In the genomic region with DNA sequence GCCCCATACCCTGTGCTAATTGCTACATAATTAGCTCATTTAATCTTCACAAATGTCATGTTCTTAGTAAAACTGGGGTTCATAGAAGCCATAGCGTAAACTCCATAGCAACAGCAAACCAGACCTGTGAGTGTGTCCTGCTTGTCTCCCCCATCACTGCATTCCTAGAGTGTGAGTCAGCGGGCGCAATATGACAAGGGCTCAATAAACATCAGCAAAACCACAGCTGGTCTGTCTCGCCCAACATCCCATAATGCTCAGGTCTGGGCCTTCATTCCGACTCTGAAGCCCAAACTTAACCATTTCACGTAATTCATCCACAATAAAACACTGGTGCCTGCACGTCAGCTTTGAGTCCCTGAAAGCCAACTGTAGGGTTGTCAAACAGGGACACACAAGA, we compare ENCODE assay signal across 34 mouse cellular contexts. TPM values are rescaled to one million over a fixed set of nuclear protein-coding genes. Genes with fewer than 3 reads are reported as not detected.
DNase-seq lines count a peak whose midpoint lies in the region; ATAC-seq and TF ChIP-seq lines count a peak whose summit lies in the region.
"Had no signal": no experiment of that assay in that cellular context is flagged by ENCODE, and none has a peak within 500 bp of the region (broad histone marks: within the 10 kb centered on the region; RNA-seq: fewer than 3 reads in every experiment).

No protein-coding gene starts in this region.

- TF ChIP-seq CTCF in lung, postnatal 0 days (IDR thresholded peaks at IDR 0.05) = no peak

- no peaks in the 10 kb centered on the region for H3K36me3 ChIP-seq in embryonic facial prominence, embryonic 14.5 days (ENCODE audit: control insufficient read depth, insufficient read depth, low read length)
- no peaks in the 10 kb centered on the region for H3K36me3 ChIP-seq in embryonic facial prominence, embryonic 10.5 days (replicated peaks)
- no peaks in the 10 kb centered on the region for H3K36me3 ChIP-seq in lung, postnatal 0 days (ENCODE audit: insufficient read depth, low read length)
- H3K36me3 ChIP-seq: embryonic facial prominence, embryonic 12.5 days; forebrain, embryonic 12.5 days; limb, embryonic 15.5 days; midbrain, embryonic 10.5 days; neural tube, embryonic 15.5 days had no signal

- ATAC-seq in embryonic facial prominence, embryonic 14.5 days (ENCODE audit: low read depth) = no peak
- peak; percentile 75 for ATAC-seq in lung, postnatal 0 days
- ATAC-seq: hindbrain, postnatal 0 days; intestine, embryonic 16.5 days had no signal

- peak; percentile 15 for DNase-seq in embryonic facial prominence, embryonic 14.5 days (ENCODE audit: low spot score)
- DNase-seq in embryonic facial prominence, embryonic 10.5 days (ENCODE audit: low spot score) = no peak
- DNase-seq in retina, postnatal 1 day = peak; percentile 45
- no peak for DNase-seq in retina, embryonic 14.5 days (ENCODE audit: low spot score)
- DNase-seq in lung, postnatal 0 days (ENCODE audit: low spot score) = peak; percentile 63
- DNase-seq in gastrocnemius, postnatal 36 days = no peak
- no peak for DNase-seq in right cerebral cortex, postnatal 14 days
- DNase-seq in spleen, postnatal 36 days (ENCODE audit: low spot score in 2 of 2) = no peak
- DNase-seq: adrenal gland, adult 2 months; cerebellum, adult 11-12 months; cerebellum, postnatal 10 days; kidney, adult 9 months; kidney, postnatal 36 days had no signal

- peaks cover 8% of the 10 kb centered on the region for H3K9me3 ChIP-seq in embryonic facial prominence, embryonic 14.5 days (ENCODE audit: control insufficient read depth, low read length)
- no peaks in the 10 kb centered on the region for H3K9me3 ChIP-seq in embryonic facial prominence, embryonic 10.5 days
- H3K9me3 ChIP-seq in lung, postnatal 0 days (ENCODE audit: low read length) = no peaks in the 10 kb centered on the region
- H3K9me3 ChIP-seq: embryonic facial prominence, embryonic 12.5 days; forebrain, embryonic 12.5 days; limb, embryonic 15.5 days; midbrain, embryonic 10.5 days; neural tube, embryonic 15.5 days had no signal

- no peaks in the 10 kb centered on the region for H3K4me1 ChIP-seq in embryonic facial prominence, embryonic 14.5 days (ENCODE audit: control insufficient read depth, insufficient read depth, low read length)
- no peaks in the 10 kb centered on the region for H3K4me1 ChIP-seq in embryonic facial prominence, embryonic 10.5 days
- no peaks in the 10 kb centered on the region for H3K4me1 ChIP-seq in lung, postnatal 0 days (ENCODE audit: insufficient read depth, low read depth, low read length)
- H3K4me1 ChIP-seq: embryonic facial prominence, embryonic 12.5 days had no signal

- no peaks in the 10 kb centered on the region for H3K27me3 ChIP-seq in embryonic facial prominence, embryonic 14.5 days (replicated peaks; ENCODE audit: control insufficient read depth, insufficient read depth, low read length)
- H3K27me3 ChIP-seq in embryonic facial prominence, embryonic 10.5 days (replicated peaks; ENCODE audit: low read depth, poor library complexity, severe bottlenecking) = no peaks in the 10 kb centered on the region
- H3K27me3 ChIP-seq in lung, postnatal 0 days (replicated peaks; ENCODE audit: insufficient read depth, low read length) = no peaks in the 10 kb centered on the region
- H3K27me3 ChIP-seq: embryonic facial prominence, embryonic 12.5 days; limb, embryonic 15.5 days had no signal

- intact Hi-C loops in gastrocnemius, postnatal 36 days (cut with DNase I) = no loop called here

- no peak overlapping the region for H3K4me3 ChIP-seq in embryonic facial prominence, embryonic 14.5 days (ENCODE audit: low read depth, low read length)
- H3K4me3 ChIP-seq in embryonic facial prominence, embryonic 10.5 days = no peak overlapping the region
- H3K4me3 ChIP-seq in lung, postnatal 0 days (ENCODE audit: low read depth, low read length) = no peak overlapping the region
- H3K4me3 ChIP-seq: embryonic facial prominence, embryonic 12.5 days; erythroblast, embryonic 14.5 days; forebrain, embryonic 12.5 days; limb, embryonic 15.5 days; midbrain, embryonic 10.5 days; neural tube, embryonic 15.5 days had no signal

- no peak for TF ChIP-seq EP300 in lung, postnatal 0 days (IDR thresholded peaks at IDR 0.05)

- no peak overlapping the region for H3K27ac ChIP-seq in embryonic facial prominence, embryonic 14.5 days (replicated peaks; ENCODE audit: low read depth, low read length)
- H3K27ac ChIP-seq in embryonic facial prominence, embryonic 10.5 days (replicated peaks) = no peak overlapping the region
- no peak overlapping the region for H3K27ac ChIP-seq in lung, postnatal 0 days (ENCODE audit: low read length)
- H3K27ac ChIP-seq: embryonic facial prominence, embryonic 12.5 days; forebrain, embryonic 12.5 days; hindbrain, postnatal 0 days; limb, embryonic 15.5 days; liver, embryonic 14.5 days; midbrain, embryonic 10.5 days; neural tube, embryonic 15.5 days had no signal

- WGBS in embryonic facial prominence, embryonic 14.5 days = 63% methylated on average over 7 of the region's 7 CpGs
- 91% methylated on average over 7 of the region's 7 CpGs for WGBS in embryonic facial prominence, embryonic 10.5 days
- 31% methylated on average over 7 of the region's 7 CpGs for WGBS in lung, postnatal 0 days

- H3K4me2 ChIP-seq in embryonic facial prominence, embryonic 14.5 days (ENCODE audit: low read depth, low read length) = no peak overlapping the region
- H3K4me2 ChIP-seq in lung, postnatal 0 days (replicated peaks; ENCODE audit: low read depth, low read length) = no peak overlapping the region
- H3K4me2 ChIP-seq: embryonic facial prominence, embryonic 12.5 days; forebrain, embryonic 12.5 days; heart, embryonic 11.5 days; limb, embryonic 15.5 days; neural tube, embryonic 15.5 days had no signal

- H3K9ac ChIP-seq in embryonic facial prominence, embryonic 14.5 days (ENCODE audit: low read depth, low read length) = no peak overlapping the region
- H3K9ac ChIP-seq in lung, postnatal 0 days (replicated peaks; ENCODE audit: low read depth) = no peak overlapping the region
- H3K9ac ChIP-seq: embryonic facial prominence, embryonic 12.5 days; forebrain, embryonic 12.5 days; limb, embryonic 15.5 days; liver, embryonic 14.5 days; neural tube, embryonic 15.5 days had no signal

RNA-seq across cellular contexts. Expression of gene Sox14, which starts 37.1 kb away (rescaled TPM):
- polyA plus RNA-seq in embryonic facial prominence, embryonic 14.5 days (2014; fragmentation: Nextera tagmentation; extraction: Ambion mirVana) = 0.10 TPM in 1 of 2 replicates, not detected in the other
- 2.0 and 2.8 TPM in 2 replicates for polyA plus RNA-seq in embryonic facial prominence, embryonic 10.5 days (2016; fragmentation: Nextera tagmentation; extraction: Ambion mirVana)
- not detected in 2 replicates for polyA plus RNA-seq in lung, postnatal 0 days (2015; fragmentation: Nextera tagmentation; extraction: Ambion mirVana)
- not detected for total RNA-seq in gastrocnemius, postnatal 36 days (2021)
- total RNA-seq: adrenal gland, adult 2 months; adrenal gland, postnatal 4 days; ES-E14; gastrocnemius, postnatal 4 days; hematopoietic stem cell, adult 5-6 weeks; layer of hippocampus, adult 8-10 months; left cerebral cortex, postnatal 14 days had no signal
- polyA plus RNA-seq: adrenal gland, adult 2 months; cortical plate, adult 2 months; erythroblast, embryonic 14.5 days; heart, embryonic 11.5 days; heart, postnatal 0 days; intestine, embryonic 16.5 days; limb, embryonic 15.5 days; liver, embryonic 14.5 days; spleen, adult 2 months; stomach, embryonic 16.5 days; thymus, postnatal 0 days had no signal

Comparison
In these comparisons a context has a peak if more than half of its experiments do, and no peak if none do; other contexts are left out.
1. DNase-seq: peak in embryonic facial prominence, embryonic 14.5 days (single experiment), retina, postnatal 1 day (single experiment) and lung, postnatal 0 days (single experiment); none in embryonic facial prominence, embryonic 10.5 days (single experiment), retina, embryonic 14.5 days (single experiment), gastrocnemius, postnatal 36 days (0 of 2), right cerebral cortex, postnatal 14 days (single experiment) and spleen, postnatal 36 days (0 of 2).